Mouse (Mus musculus): Measurements from ENCODE around the gene Vwde.

- TF ChIP-seq CTCF (IDR thresholded peaks at IDR 0.05; ENCODE audit: low read depth, low read length) = no peak
- TF ChIP-seq POLR2AphosphoS5 (IDR thresholded peaks at IDR 0.05; ENCODE audit: insufficient replicate concordance, low read depth, low read length) = no peak
- no peak for TF ChIP-seq GATA1 (IDR thresholded peaks at IDR 0.05; ENCODE audit: borderline replicate concordance, low read length)
- no peak for TF ChIP-seq TAL1 (conservative IDR thresholded peaks at IDR 0.05; ENCODE audit: low read depth, low read length)
- no peak for TF ChIP-seq GATA2 (IDR thresholded peaks at IDR 0.05; ENCODE audit: borderline replicate concordance, low read depth, low read length)
Observed at GRCm38 (mm10) chr6:13224596-13225227, at the start of gene Vwde.
